Mouse (Mus musculus): Measurements from ENCODE around the gene Syf2. TPM values are rescaled to one million over a fixed set of nuclear protein-coding genes. Genes with fewer than 3 reads are reported as not detected.
"Not testable (repeated sequence)": the region's sequence is repeated elsewhere in the genome, so short reads cannot be mapped to it uniquely, and the experiment has no call there.

The Syf2 gene
- total and polyA plus RNA-seq, 3 experiments: 94.6 to 165 (median 103) TPM

DNA sequence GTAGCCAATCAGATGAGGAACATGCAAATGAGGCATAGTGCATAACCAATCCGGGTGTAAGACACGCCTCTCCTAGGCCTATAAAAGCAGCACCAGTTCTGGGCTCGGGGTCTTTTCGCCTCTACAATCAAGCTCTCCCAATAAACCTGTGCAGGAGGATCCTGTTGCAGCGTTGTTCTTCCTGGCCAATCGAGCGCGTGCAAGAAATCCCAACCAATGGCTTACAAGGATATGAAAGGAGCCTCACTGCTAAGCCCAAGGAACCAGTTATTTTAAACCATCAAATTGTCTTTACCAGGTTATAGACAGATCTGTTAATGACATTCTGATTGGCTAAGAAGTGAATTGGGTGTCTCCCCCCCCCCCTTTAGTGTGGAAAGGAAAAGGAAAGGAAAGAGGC is 19.3 kb upstream of the Syf2 start:
- H3K4me1 ChIP-seq (ENCODE audit: control insufficient read depth in 1 of 2, insufficient read depth in 2 of 2, low read length in 2 of 2): peaks cover 5 to 16% of the 10 kb centered on the region in 2 experiments

DNA sequence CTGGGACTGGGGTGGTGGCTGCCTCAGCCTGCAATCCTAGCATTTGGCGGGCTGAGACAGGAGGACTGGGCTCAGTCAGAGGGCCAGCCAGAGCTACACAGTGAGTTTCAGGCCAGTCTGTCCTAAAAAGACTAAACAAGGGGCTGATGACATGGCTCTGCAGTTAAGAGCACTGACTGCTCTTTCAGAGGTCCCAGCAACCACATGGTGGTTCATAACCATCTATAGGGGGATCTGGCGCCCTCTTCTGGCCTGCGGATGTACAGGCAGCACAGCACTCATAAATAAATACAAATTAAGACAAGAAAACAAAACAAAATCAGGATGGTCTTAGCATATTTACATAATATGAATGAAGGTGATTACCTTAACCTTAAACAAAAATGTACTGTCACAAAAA is 17.3 kb upstream of the Syf2 start:
- Histone ChIP-seq H3K4me1 (ENCODE audit: control insufficient read depth in 1 of 2, insufficient read depth in 2 of 2, low read length in 2 of 2) (peaks cover 21 to 34% of the 10 kb centered on the region in 2 experiments), H3K9me3 (replicated peaks; ENCODE audit: insufficient read depth, low read length) (no peaks in the 10 kb centered on the region), H3K27me3 (ENCODE audit: control insufficient read depth in 1 of 2, insufficient read depth in 2 of 2, low read length in 2 of 2) (no peaks in the 10 kb centered on the region), H3K4me3 (ENCODE audit: control insufficient read depth in 1 of 2, insufficient read depth in 1 of 2, low read depth in 2 of 2, low read length in 2 of 2) (peak overlapping the region in 1 of 2 experiments; percentile 94; a peak in 2 of 4 replicates), H3K79me2 (ENCODE audit: control insufficient read depth, insufficient read depth, low read length, poor library complexity) (peaks cover 11% of the 10 kb centered on the region), H3K9ac (ENCODE audit: control insufficient read depth, low read depth, low read length, poor library complexity, severe bottlenecking) (peak overlapping the region; percentile 85; the same call in 1 of the 2 replicates), H3K27ac (ENCODE audit: control insufficient read depth, low read depth, low read length) (no peak overlapping the region), H3K36me3 (ENCODE audit: control insufficient read depth in 1 of 2, insufficient read depth in 2 of 2, low read length in 2 of 2) (peaks cover 12 to 22% of the 10 kb centered on the region in 2 experiments)
- peak; percentile 88 for DNase-seq (ENCODE audit: low read depth, low spot score)
- TF ChIP-seq ZKSCAN1 (IDR thresholded peaks at IDR 0.05; ENCODE audit: low read depth, low read length) (no peak), CTCF (IDR thresholded peaks at IDR 0.05 in 2 of 3, conservative IDR thresholded peaks at IDR 0.05 in 1 of 3; ENCODE audit: control insufficient read depth in 1 of 3, insufficient read depth in 1 of 3, low read depth in 2 of 3, low read length in 3 of 3, poor library complexity in 1 of 3, severe bottlenecking in 1 of 3) (peak; percentile 76 to 90 (median 85)), E2F4 (IDR thresholded peaks at IDR 0.05; ENCODE audit: borderline replicate concordance, low read depth, low read length) (no peak), MXI1 (IDR thresholded peaks at IDR 0.05; ENCODE audit: low read depth, low read length) (peak; percentile 83), RAD21 (IDR thresholded peaks at IDR 0.05; ENCODE audit: low read depth, low read length) (peak; percentile 37), MYC (IDR thresholded peaks at IDR 0.05; ENCODE audit: low read depth, low read length) (peak; percentile 95), SMC3 (IDR thresholded peaks at IDR 0.05; ENCODE audit: low read depth, low read length) (peak; percentile 37; the same call in 1 of the 2 replicates), BHLHE40 (IDR thresholded peaks at IDR 0.05; ENCODE audit: borderline replicate concordance, low read depth, low read length) (no peak), MAX (IDR thresholded peaks at IDR 0.05; ENCODE audit: low read length) (0 out of 2 replicates have a peak, but pooled peaks have one; percentile 55), SIN3A (IDR thresholded peaks at IDR 0.05; ENCODE audit: low read length) (peak; percentile 15; the same call in 1 of the 2 replicates)

More for the DNA sequence above, 19.3 kb upstream of the Syf2 start:
- peak; percentile 64 for DNase-seq (ENCODE audit: low read depth, low spot score)
- Histone ChIP-seq H3K36me3 (ENCODE audit: control insufficient read depth in 1 of 2, insufficient read depth in 2 of 2, low read length in 2 of 2) (peaks cover 5 to 15% of the 10 kb centered on the region in 2 experiments), H3K27ac (ENCODE audit: control insufficient read depth, low read depth, low read length) (peak overlapping the region; percentile 1; the same call in 1 of the 2 replicates), H3K79me2 (ENCODE audit: control insufficient read depth, insufficient read depth, low read length, poor library complexity) (peaks cover 11% of the 10 kb centered on the region)
- TF ChIP-seq ZMIZ1 (IDR thresholded peaks at IDR 0.05; ENCODE audit: low read depth, low read length) (peak; percentile 48; the same call in 1 of the 2 replicates), POLR2A (IDR thresholded peaks at IDR 0.05; ENCODE audit: control insufficient read depth in 1 of 2, insufficient read depth in 1 of 2, low read depth in 1 of 2, low read length in 2 of 2, poor library complexity in 1 of 2) (peak in 1 of 2 experiments; percentile 68; a peak in 1 of 4 replicates), NELFE (IDR thresholded peaks at IDR 0.05; ENCODE audit: low read depth, low read length) (peak; percentile 53), POLR2AphosphoS2 (IDR thresholded peaks at IDR 0.05; ENCODE audit: low read length) (peak; percentile 51; the same call in 1 of the 2 replicates), TBP (IDR thresholded peaks at IDR 0.05; ENCODE audit: low read depth, low read length) (peak; percentile 81)
- H3K27me3 ChIP-seq (ENCODE audit: control insufficient read depth in 1 of 2, insufficient read depth in 2 of 2, low read length in 2 of 2); H3K9me3 ChIP-seq (replicated peaks; ENCODE audit: insufficient read depth, low read length); H3K9ac ChIP-seq (ENCODE audit: control insufficient read depth, low read depth, low read length, poor library complexity, severe bottlenecking); H3K4me3 ChIP-seq (ENCODE audit: control insufficient read depth in 1 of 2, insufficient read depth in 1 of 2, low read depth in 2 of 2, low read length in 2 of 2): not testable (repeated sequence)

Measured in MEL (cell line).